Mouse (Mus musculus): ENCODE results near the gene Fkbp9.

DNA sequence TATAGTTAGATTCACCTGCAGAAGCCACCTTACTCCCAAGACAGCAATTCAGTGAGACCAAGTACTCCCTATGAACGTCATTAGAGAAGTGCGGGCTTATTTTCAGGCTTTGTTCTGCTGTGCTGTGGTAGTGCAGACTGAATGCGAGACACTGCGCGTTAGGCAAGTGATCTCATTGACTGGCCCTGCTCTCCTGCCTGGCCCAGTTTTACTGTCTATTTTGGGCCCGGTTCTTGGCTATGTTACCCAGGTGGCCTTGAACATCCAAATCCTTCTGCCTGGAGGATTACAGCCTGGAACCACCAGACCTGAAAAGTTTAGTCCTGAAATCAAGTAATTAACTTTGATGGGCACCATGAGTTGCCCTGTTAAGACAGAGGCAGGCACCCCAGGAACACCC, 56.7 kb downstream of the Fkbp9 start:
- TF ChIP-seq HCFC1 (IDR thresholded peaks at IDR 0.05; ENCODE audit: borderline replicate concordance, insufficient read depth, low read length) (no peak), MAFK (IDR thresholded peaks at IDR 0.05; ENCODE audit: insufficient read depth, low read depth, low read length) (no peak), CHD2 (IDR thresholded peaks at IDR 0.05; ENCODE audit: low read depth, low read length) (no peak), ZC3H11A (IDR thresholded peaks at IDR 0.05; ENCODE audit: borderline replicate concordance, low read depth, low read length) (no peak)

Measured in ES-E14 (cell line).